14 mouse cellular contexts compared by ENCODE assay signal in genomic region chr10:37079535-37079934, GRCm38 (mm10). TPM values are rescaled to one million over a fixed set of nuclear protein-coding genes. Genes with fewer than 3 reads are reported as not detected.
DNase-seq lines count a peak whose midpoint lies in the region; ATAC-seq and TF ChIP-seq lines count a peak whose summit lies in the region.
"Had no signal": no experiment of that assay in that cellular context is flagged by ENCODE, and none has a peak within 500 bp of the region (broad histone marks: within the 10 kb centered on the region; RNA-seq: fewer than 3 reads in every experiment).

No protein-coding gene starts in this region.

- no peaks in the 10 kb centered on the region for H3K9me3 ChIP-seq in heart, embryonic 11.5 days (replicated peaks; ENCODE audit: control insufficient read depth, low read length)
- no peaks in the 10 kb centered on the region for H3K9me3 ChIP-seq in lung, embryonic 14.5 days (ENCODE audit: low read depth, low read length)

- TF ChIP-seq CTCF in lung, embryonic 14.5 days (IDR thresholded peaks at IDR 0.05; ENCODE audit: low read depth): no peak
- TF ChIP-seq CTCF in lung, adult 2 months (IDR thresholded peaks at IDR 0.05; ENCODE audit: insufficient read depth, low read length): no peak
- TF ChIP-seq CTCF in embryonic fibroblast, embryonic 13.5 days (IDR thresholded peaks at IDR 0.05; ENCODE audit: borderline replicate concordance, insufficient read depth, low read length): no peak

- no peak overlapping the region for H3K9ac ChIP-seq in heart, embryonic 11.5 days (ENCODE audit: low read depth, low read length)
- H3K9ac ChIP-seq in lung, embryonic 14.5 days: no peak overlapping the region

- no peak overlapping the region for H3K27ac ChIP-seq in heart, embryonic 11.5 days (ENCODE audit: low read depth, low read length)
- H3K27ac ChIP-seq in lung, embryonic 14.5 days (ENCODE audit: low read depth): no peak overlapping the region
- peak overlapping the region; percentile 23; the same call in 1 of the 2 replicates for H3K27ac ChIP-seq in embryonic fibroblast, embryonic 13.5 days (ENCODE audit: insufficient read depth, low read length)

- H3K4me3 ChIP-seq in heart, embryonic 11.5 days (ENCODE audit: low read depth, low read length): no peak overlapping the region
- no peak overlapping the region for H3K4me3 ChIP-seq in lung, embryonic 14.5 days (ENCODE audit: low read depth, low read length)
- no peak overlapping the region for H3K4me3 ChIP-seq in lung, adult 2 months (replicated peaks; ENCODE audit: extremely low read depth, low read depth, low read length)
- no peak overlapping the region for H3K4me3 ChIP-seq in embryonic fibroblast, embryonic 13.5 days (ENCODE audit: insufficient read depth, low read length)

- no peak for TF ChIP-seq POLR2A in lung, adult 2 months (IDR thresholded peaks at IDR 0.05; ENCODE audit: borderline replicate concordance, extremely low read depth, low read depth, low read length)
- TF ChIP-seq POLR2A in embryonic fibroblast, embryonic 13.5 days (IDR thresholded peaks at IDR 0.05; ENCODE audit: low read depth, low read length): no peak

- no peaks in the 10 kb centered on the region for H3K4me1 ChIP-seq in heart, embryonic 11.5 days (ENCODE audit: control insufficient read depth, insufficient read depth, low read length)
- no peaks in the 10 kb centered on the region; the same call in 1 of the 2 replicates for H3K4me1 ChIP-seq in lung, embryonic 14.5 days (ENCODE audit: insufficient read depth)
- peaks cover 4% of the 10 kb centered on the region; the same call in 1 of the 2 replicates for H3K4me1 ChIP-seq in lung, adult 2 months (ENCODE audit: control insufficient read depth, insufficient read depth, low read length)
- H3K4me1 ChIP-seq in embryonic fibroblast, embryonic 13.5 days (ENCODE audit: control insufficient read depth, insufficient read depth, low read length): peaks cover 2% of the 10 kb centered on the region; the same call in 1 of the 2 replicates

- H3K4me2 ChIP-seq in heart, embryonic 11.5 days: no peak overlapping the region
- H3K4me2 ChIP-seq in lung, embryonic 14.5 days: no peak overlapping the region

- ATAC-seq in heart, embryonic 11.5 days (replicated peaks; ENCODE audit: insufficient number of reproducible peaks, low FRiP score, low TSS enrichment): no peak
- ATAC-seq in lung, embryonic 14.5 days (ENCODE audit: insufficient read depth): no peak

- DNase-seq in heart, adult 18-20 months: peak; percentile 50 to 59
- peak; percentile 31 for DNase-seq in lung, embryonic 14.5 days
- no peak for DNase-seq in lung, adult 2 months
- peak; percentile 15 for DNase-seq in kidney, postnatal 10 days
- DNase-seq in urinary bladder, adult 2 months (ENCODE audit: low spot score): no peak
- DNase-seq in urinary bladder, postnatal 4 days (ENCODE audit: low spot score in 2 of 2): no peak
- DNase-seq: cerebellum, adult 9-10 months; gastrocnemius, postnatal 10 days; layer of hippocampus, adult 9-11 months; right cerebral cortex, postnatal 25 days; thymus, postnatal 25 days had no signal

- 81% methylated on average over 6 of the region's 6 CpGs for WGBS in heart, embryonic 11.5 days (ENCODE audit: insufficient replicate concordance)
- 66% methylated on average over 6 of the region's 6 CpGs for WGBS in lung, embryonic 14.5 days
- WGBS in lung, adult 2 months: 65% methylated on average over 6 of the region's 6 CpGs

- no peaks in the 10 kb centered on the region for H3K27me3 ChIP-seq in heart, embryonic 11.5 days (ENCODE audit: control insufficient read depth, insufficient read depth, low read length)
- no peaks in the 10 kb centered on the region for H3K27me3 ChIP-seq in lung, embryonic 14.5 days (ENCODE audit: insufficient read depth, low read length)

- no peaks in the 10 kb centered on the region for H3K36me3 ChIP-seq in heart, embryonic 11.5 days (ENCODE audit: control insufficient read depth, insufficient read depth, low read length)
- H3K36me3 ChIP-seq in lung, embryonic 14.5 days (ENCODE audit: insufficient read depth): no peaks in the 10 kb centered on the region

RNA-seq across cellular contexts. Expression of gene Marcks, which starts 59.2 kb away (rescaled TPM):
- 10 to 100 TPM; 31.1 to 31.3 TPM for total RNA-seq in heart, adult 18-20 months (2021)
- polyA plus RNA-seq in heart, embryonic 11.5 days (2014; fragmentation: Nextera tagmentation; extraction: Ambion mirVana): 88.3 and 99.9 TPM in 2 replicates
- polyA plus RNA-seq in lung, embryonic 14.5 days (2014; fragmentation: Nextera tagmentation; extraction: Ambion mirVana): 162 and 168 TPM in 2 replicates
- polyA plus RNA-seq in lung, adult 2 months (2012; rRNA removed): 35.6 and 39.0 TPM in 2 replicates
- 291 and 633 TPM in 2 replicates for polyA plus RNA-seq in embryonic fibroblast, embryonic 13.5 days (2011; ENCODE audit: insufficient read length, low read depth, missing spikeins)
- polyA plus RNA-seq in urinary bladder, adult 2 months (2012; rRNA removed): 67.3 and 70.4 TPM in 2 replicates
- total RNA-seq: MEL had no signal

Comparison
In these comparisons a context has a peak if more than half of its experiments do, and no peak if none do; other contexts are left out.
1. DNase-seq: peak in heart, adult 18-20 months (2 of 2), lung, embryonic 14.5 days (single experiment) and kidney, postnatal 10 days (single experiment); none in lung, adult 2 months (single experiment), urinary bladder, adult 2 months (single experiment) and urinary bladder, postnatal 4 days (0 of 2).